Mouse (Mus musculus) limb, embryonic 12.5 days (tissue): Measurements from ENCODE around the gene Cpm. TPM values are rescaled to one million over a fixed set of nuclear protein-coding genes. Genes with fewer than 3 reads are reported as not detected.
A peak's percentile ranks its signal among the peaks of the same experiment; 100 is the strongest.

Source experiments
- ATAC-seq: fragments of 200-750 bp; cut with Nextera tagmentation; 2 replicates; pipeline ENCODE4 v1.8.0; 2017; ENCODE audit warnings: low read depth, moderate TSS enrichment; ENCODE audit not compliant: insufficient number of reproducible peaks, insufficient read depth, low FRiP score, low TSS enrichment
- H3K27ac ChIP-seq: fragments of 300-500 bp; sonication (generic); 2 replicates; pipeline ENCODE4 v1.5.1; 2016; ENCODE audit warnings: mild to moderate bottlenecking, moderate library complexity
- H3K27me3 ChIP-seq: fragments of 300-500 bp; sonication (generic); 2 replicates; pipeline ENCODE4 v1.6.1; 2016; ENCODE audit warnings: mild to moderate bottlenecking, moderate library complexity
- H3K36me3 ChIP-seq: fragments of 300-500 bp; sonication (generic); 2 replicates; pipeline ENCODE4 v1.6.1; 2016; ENCODE audit warnings: mild to moderate bottlenecking, moderate library complexity
- H3K4me1 ChIP-seq: fragments of 300-500 bp; sonication (generic); replicated peaks from 2 replicates; pipeline ENCODE4 v1.6.1; 2016
- H3K4me2 ChIP-seq: fragments of 300-500 bp; sonication (generic); 2 replicates; pipeline ENCODE4 v1.6.1; 2016; ENCODE audit warnings: mild to moderate bottlenecking, moderate library complexity
- H3K4me3 ChIP-seq: fragments of 300-500 bp; sonication (generic); replicated peaks from 2 replicates; pipeline ENCODE4 v1.5.1; 2016; ENCODE audit warnings: mild to moderate bottlenecking
- H3K9ac ChIP-seq: fragments of 300-500 bp; sonication (generic); replicated peaks from 2 replicates; pipeline ENCODE4 v1.6.1; 2016; ENCODE audit warnings: mild to moderate bottlenecking, moderate library complexity
- H3K9me3 ChIP-seq: fragments of 300-500 bp; sonication (generic); 2 replicates; pipeline ENCODE4 v1.6.1; 2016; ENCODE audit warnings: mild to moderate bottlenecking, moderate library complexity
- WGBS: fragments of 180-500 bp; shearing (Covaris S2); methylation state at CpG from one replicate; pipeline ENCODE4 v1.1.7; 2016; 5-methylcytosine and 5-hydroxymethylcytosine counted together
- polyA plus RNA-seq: library from polyadenylated mRNA; unstranded; fragments of >200 nt; fragmentation: Nextera tagmentation; extraction: Ambion mirVana; gene quantifications from 2 replicates; pipeline ENCODE4 v1.2.1, GENCODE M21; 2016

Gene Cpm
- polyA plus RNA-seq, 1 experiment from 2014 or later: 30.0 TPM

DNA sequence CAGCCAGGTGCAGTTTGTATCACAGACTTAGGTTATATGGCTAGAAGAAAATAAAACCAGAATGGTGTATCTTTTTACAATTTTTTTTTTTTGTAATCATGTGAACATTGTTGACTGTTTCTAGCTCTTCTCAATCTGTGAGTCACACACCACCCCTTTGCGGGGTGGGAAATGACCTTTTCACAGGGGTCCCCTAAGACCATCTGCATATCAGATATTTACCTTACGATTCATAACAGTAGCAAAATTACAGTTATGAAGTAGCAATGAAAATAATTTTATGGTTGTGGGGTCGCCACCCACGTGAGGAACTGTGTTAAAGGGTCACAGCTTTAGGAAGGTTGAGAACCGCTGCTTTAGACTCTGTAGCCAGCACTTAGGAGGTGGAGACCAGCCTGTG, 41.5 kb downstream of the Cpm start:
- Histone ChIP-seq H3K36me3 (no peaks in the 10 kb centered on the region), H3K4me3 (no peak overlapping the region), H3K9me3 (no peaks in the 10 kb centered on the region), H3K4me1 (peaks cover 43% of the 10 kb centered on the region), H3K4me2 (no peak overlapping the region), H3K27me3 (no peaks in the 10 kb centered on the region), H3K27ac (peak overlapping the region; percentile 92), H3K9ac (no peak overlapping the region)
- ATAC-seq: no peak
- 78% methylated on average over 5 of the region's 5 CpGs for WGBS

- Histone ChIP-seq H3K36me3 (no peaks in the 10 kb centered on the region), H3K4me2 (no peak overlapping the region), H3K4me1 (peaks cover 48% of the 10 kb centered on the region), H3K9ac (no peak overlapping the region), H3K27ac (no peak overlapping the region), H3K9me3 (no peaks in the 10 kb centered on the region), H3K27me3 (no peaks in the 10 kb centered on the region), H3K4me3 (no peak overlapping the region)
- WGBS: 90% methylated on average over 9 of the region's 9 CpGs
- ATAC-seq: no peak
Observed at GRCm38 (mm10) chr10:117671266-117671665, 42.0 kb downstream of the Cpm start.

DNA sequence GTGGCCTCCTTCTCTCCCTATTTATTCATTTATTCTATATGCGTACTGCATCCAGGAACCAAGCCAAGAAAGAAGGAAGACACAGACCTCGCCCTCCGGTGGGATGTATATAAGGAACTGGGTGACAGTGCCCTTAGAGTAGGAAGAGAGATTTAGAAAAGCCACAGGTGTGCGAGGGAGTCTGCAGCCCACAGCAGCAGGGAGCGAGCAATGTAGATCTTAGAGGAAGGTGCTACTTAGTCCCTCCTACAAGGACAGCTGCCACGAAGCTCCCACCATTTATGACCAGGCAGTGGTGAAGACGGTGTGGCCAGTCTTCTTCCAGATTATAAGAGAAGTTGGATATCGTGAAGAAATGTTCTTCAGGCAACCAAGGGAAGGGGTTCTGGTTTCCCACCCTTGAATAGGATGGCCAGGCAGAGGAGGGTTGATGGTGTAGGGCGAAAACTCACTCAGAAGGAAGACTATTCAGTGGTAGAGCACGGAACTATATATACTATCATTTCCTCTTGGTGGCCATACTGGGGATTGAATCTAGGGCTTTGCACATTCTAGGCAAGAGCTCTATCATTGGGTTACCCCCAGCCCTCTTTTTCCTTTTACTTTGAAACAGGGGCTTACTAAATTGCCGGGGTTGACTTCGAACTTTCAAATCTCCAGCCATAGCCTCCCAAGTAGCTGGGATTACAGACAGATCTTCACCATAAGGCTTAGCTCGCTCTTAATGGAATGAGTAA, 42.8 kb downstream of the Cpm start:
- Histone ChIP-seq H3K4me3 (no peak overlapping the region), H3K4me1 (peaks cover 53% of the 10 kb centered on the region), H3K27me3 (no peaks in the 10 kb centered on the region), H3K4me2 (no peak overlapping the region), H3K27ac (peak overlapping the region; percentile 57), H3K9ac (no peak overlapping the region), H3K36me3 (no peaks in the 10 kb centered on the region), H3K9me3 (no peaks in the 10 kb centered on the region)
- ATAC-seq: no peak
- WGBS: 87% methylated on average over 13 of the region's 13 CpGs

DNA sequence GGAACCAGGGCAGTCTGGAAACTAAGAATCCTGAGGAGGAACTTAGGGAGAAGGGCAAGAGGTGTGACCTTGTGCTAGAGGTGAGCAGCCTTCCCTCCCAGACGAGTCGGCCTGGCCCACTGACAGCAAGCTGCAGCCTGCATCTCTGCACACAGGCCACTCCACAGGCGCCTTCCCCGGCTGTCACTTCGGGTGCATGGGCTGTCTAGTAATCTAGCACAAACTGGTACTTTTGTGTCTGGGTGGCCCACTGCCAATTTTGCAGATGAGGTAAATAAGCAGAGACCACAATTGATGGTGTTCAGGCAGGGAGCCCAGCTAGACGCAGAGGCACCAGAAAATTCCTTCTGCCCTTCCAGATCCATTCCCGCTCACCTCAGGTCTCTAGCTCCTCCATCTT, 43.4 kb downstream of the Cpm start:
- Histone ChIP-seq H3K36me3 (no peaks in the 10 kb centered on the region), H3K4me2 (no peak overlapping the region), H3K27me3 (no peaks in the 10 kb centered on the region), H3K27ac (peak overlapping the region; percentile 57), H3K4me3 (no peak overlapping the region), H3K4me1 (peaks cover 53% of the 10 kb centered on the region), H3K9ac (no peak overlapping the region), H3K9me3 (no peaks in the 10 kb centered on the region)
- no peak for ATAC-seq
- WGBS: 52% methylated on average over 7 of the region's 7 CpGs

DNA sequence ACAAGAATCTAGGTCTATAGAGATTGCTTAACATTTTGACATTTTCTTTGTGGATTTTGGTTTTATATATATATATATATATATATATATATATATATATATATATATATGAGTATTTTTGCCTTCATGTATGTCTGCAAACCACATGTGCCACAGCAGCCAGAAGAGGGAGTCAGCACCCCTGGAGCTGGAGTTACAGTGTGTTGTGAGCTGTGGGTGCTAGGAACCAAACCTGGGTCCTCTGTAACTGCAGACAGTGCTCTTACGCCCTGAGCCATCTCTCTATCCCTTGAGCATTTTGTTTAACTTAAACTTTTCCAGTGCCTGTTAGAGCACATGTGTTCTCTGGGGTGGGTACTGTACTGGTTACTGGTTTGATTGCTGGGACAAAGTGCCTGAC, 44.6 kb downstream of the Cpm start:
- H3K9ac ChIP-seq: no peak overlapping the region
- H3K9me3 ChIP-seq: no peaks in the 10 kb centered on the region
- 95% methylated on average over 1 of the region's 1 CpGs for WGBS
- no peak overlapping the region for H3K4me3 ChIP-seq
- no peaks in the 10 kb centered on the region for H3K27me3 ChIP-seq
- no peak overlapping the region for H3K27ac ChIP-seq
- no peak overlapping the region for H3K4me2 ChIP-seq
- H3K36me3 ChIP-seq: no peaks in the 10 kb centered on the region
- no peak for ATAC-seq
- peaks cover 45% of the 10 kb centered on the region for H3K4me1 ChIP-seq

- Histone ChIP-seq H3K4me3 (no peak overlapping the region), H3K4me1 (peaks cover 40% of the 10 kb centered on the region)
- WGBS: 82% methylated on average over 3 of the region's 3 CpGs
Observed at GRCm38 (mm10) chr10:117674359-117675019, 45.2 kb downstream of the Cpm start.

DNA sequence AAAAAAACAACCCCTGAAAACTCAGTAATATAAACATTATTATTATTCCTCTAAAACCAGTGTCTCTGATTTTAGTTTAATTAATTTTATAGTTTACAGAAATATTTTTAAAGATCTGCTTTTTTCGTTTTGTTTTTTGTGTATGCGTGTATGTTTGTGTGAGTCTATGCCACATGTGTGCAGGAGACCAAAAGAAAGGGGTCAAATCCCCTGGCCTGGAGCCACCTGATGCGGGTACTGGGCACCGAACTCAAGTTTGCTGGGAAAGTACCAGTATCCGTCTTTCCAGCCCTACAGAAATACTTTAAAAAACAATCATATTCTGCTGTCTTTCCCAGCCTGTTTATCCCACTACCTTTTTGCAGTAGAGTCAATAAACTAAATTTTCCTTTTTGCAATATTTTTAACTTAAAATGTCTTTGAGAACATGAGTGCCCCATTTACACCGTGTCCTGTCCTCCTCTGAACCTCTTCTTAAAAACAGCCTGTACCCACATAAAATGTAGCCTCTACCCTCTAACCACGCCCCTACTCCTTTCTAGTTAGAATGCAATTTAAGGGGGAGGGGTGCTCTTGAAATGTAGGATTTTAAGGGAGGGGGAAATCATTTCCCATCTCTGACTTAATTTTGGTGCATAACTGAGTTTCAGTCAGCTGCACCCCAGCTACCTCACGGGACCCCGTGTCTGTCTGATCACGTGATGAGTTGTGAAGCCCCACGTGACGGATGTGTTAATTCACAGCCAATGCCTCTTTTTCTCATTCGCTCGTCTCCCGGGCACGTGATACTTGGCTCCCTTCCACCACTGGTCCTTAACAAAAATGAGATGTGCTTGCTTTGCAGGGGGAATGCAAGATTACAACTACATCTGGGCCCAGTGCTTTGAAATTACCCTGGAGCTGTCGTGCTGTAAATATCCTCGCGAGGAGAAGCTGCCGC, 46.1 kb downstream of the Cpm start:
- Histone ChIP-seq H3K4me2 (peak overlapping the region; percentile 56), H3K4me3 (peak overlapping the region; percentile 25), H3K36me3 (no peaks in the 10 kb centered on the region; the same call in 1 of the 2 replicates), H3K27me3 (no peaks in the 10 kb centered on the region), H3K4me1 (peaks cover 31% of the 10 kb centered on the region), H3K9ac (no peak overlapping the region), H3K9me3 (no peaks in the 10 kb centered on the region), H3K27ac (no peak overlapping the region)
- 34% methylated on average over 20 of the region's 20 CpGs for WGBS
- no peak; the same call in 1 of the 2 replicates for ATAC-seq

More at GRCm38 (mm10) chr10:117674359-117675019, 45.2 kb downstream of the Cpm start:
- no peak for ATAC-seq
- H3K9me3 ChIP-seq: no peaks in the 10 kb centered on the region
- H3K27me3 ChIP-seq: no peaks in the 10 kb centered on the region
- no peak overlapping the region for H3K4me2 ChIP-seq
- H3K36me3 ChIP-seq: no peaks in the 10 kb centered on the region
- no peak overlapping the region for H3K27ac ChIP-seq
- no peak overlapping the region for H3K9ac ChIP-seq

DNA sequence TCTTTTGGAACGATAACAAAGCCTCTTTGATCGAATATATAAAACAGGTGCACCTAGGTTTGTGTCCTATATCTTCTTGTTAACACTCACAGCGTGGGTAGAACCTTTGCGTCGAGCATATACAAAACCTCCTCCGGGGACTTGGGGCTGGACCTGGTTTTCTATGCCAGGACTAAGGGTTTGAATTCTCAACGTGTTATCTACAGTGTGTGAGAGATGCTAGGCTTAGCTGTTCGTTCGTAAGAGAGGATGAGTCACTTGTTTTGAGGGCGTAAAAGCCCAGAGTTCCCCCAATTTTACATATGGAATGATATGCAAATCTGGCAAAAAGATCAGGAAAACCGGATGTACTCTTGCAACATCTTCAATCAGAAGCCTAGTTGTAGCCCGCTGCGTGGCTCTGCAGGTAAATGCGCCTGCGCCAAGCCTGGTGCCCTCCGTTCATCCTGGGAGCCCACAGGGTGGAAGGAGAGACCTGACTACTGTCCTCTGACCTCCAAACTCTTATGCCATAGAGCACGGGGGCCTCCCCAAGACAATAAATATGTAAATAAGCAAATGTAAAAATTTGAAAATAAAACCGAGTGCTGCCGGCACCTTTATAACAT, 46.8 kb downstream of the Cpm start:
- Histone ChIP-seq H3K4me1 (peaks cover 23% of the 10 kb centered on the region), H3K4me3 (peak overlapping the region; percentile 25), H3K27me3 (no peaks in the 10 kb centered on the region), H3K4me2 (peak overlapping the region; percentile 56), H3K36me3 (no peaks in the 10 kb centered on the region; the same call in 1 of the 2 replicates), H3K9ac (no peak overlapping the region), H3K9me3 (no peaks in the 10 kb centered on the region), H3K27ac (no peak overlapping the region)
- 33% methylated on average over 19 of the region's 19 CpGs for WGBS
- ATAC-seq: no peak

DNA sequence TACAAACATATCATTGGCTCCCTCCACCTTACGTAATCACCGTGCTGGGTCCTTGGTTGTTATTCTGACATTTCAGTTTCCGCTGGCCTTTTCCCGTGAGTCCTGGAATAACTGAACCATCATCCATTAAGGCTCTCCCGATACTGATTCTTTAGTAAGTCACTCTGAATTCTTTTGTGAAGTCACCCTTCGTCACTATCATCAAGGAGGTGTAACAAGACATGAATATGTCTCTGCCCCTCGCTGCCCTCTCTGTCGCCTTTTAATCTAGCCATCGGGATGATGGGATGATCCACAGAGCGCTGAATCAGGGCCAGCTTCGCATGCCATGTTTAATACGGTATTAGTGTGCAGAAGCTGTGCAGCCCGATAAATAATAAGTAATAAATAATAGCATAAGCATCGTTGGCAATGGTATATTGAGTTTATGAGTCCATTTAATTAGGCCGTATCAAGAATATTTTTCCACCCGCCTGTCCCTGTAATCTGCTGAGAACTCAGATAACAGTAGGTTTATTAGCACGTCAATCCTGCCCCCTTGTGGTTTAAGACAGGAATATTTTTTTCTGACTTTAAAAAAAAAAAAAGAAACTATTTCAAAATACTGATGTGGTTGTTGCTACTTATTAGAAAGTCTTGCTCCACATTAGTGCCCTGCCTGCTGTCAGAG, 47.5 kb downstream of the Cpm start:
- ATAC-seq: no peak
- H3K27ac ChIP-seq: no peak overlapping the region
- no peaks in the 10 kb centered on the region; the same call in 1 of the 2 replicates for H3K36me3 ChIP-seq
- H3K4me1 ChIP-seq: peaks cover 23% of the 10 kb centered on the region
- peak overlapping the region; percentile 25 for H3K4me3 ChIP-seq
- WGBS: 32% methylated on average over 17 of the region's 17 CpGs
- no peaks in the 10 kb centered on the region for H3K27me3 ChIP-seq
- no peaks in the 10 kb centered on the region for H3K9me3 ChIP-seq
- no peak overlapping the region for H3K9ac ChIP-seq
- peak overlapping the region; percentile 56 for H3K4me2 ChIP-seq

- Histone ChIP-seq H3K4me3 (no peak overlapping the region), H3K36me3 (no peaks in the 10 kb centered on the region; the same call in 1 of the 2 replicates), H3K4me1 (peaks cover 20% of the 10 kb centered on the region), H3K27me3 (no peaks in the 10 kb centered on the region), H3K9ac (no peak overlapping the region), H3K9me3 (no peaks in the 10 kb centered on the region), H3K27ac (no peak overlapping the region), H3K4me2 (no peak overlapping the region)
- WGBS: 80% methylated on average over 13 of the region's 13 CpGs
- ATAC-seq: no peak
Observed at GRCm38 (mm10) chr10:117677494-117678236, 48.4 kb downstream of the Cpm start.
